Mouse (Mus musculus) mouse embryonic stem cell (cell line): ENCODE results near the gene Abcb6.

Source experiments
- in situ Hi-C, 2 experiments: fragments of 300-500 bp; cut with MboI; formaldehyde crosslinking; loops; 1 replicate in 1 of 2; 3 replicates in 1 of 2; pipeline ENCODE4 v1.14.3; 2019 to 2020; ENCODE audit warnings: low sequenced_read_pairs in 2 of 2, low pct_unique_long_range_greater_than_20kb in 1 of 2, mixed read lengths in 1 of 2; ENCODE audit not compliant: unreplicated experiment in 1 of 2

The Abcb6 gene

DNA sequence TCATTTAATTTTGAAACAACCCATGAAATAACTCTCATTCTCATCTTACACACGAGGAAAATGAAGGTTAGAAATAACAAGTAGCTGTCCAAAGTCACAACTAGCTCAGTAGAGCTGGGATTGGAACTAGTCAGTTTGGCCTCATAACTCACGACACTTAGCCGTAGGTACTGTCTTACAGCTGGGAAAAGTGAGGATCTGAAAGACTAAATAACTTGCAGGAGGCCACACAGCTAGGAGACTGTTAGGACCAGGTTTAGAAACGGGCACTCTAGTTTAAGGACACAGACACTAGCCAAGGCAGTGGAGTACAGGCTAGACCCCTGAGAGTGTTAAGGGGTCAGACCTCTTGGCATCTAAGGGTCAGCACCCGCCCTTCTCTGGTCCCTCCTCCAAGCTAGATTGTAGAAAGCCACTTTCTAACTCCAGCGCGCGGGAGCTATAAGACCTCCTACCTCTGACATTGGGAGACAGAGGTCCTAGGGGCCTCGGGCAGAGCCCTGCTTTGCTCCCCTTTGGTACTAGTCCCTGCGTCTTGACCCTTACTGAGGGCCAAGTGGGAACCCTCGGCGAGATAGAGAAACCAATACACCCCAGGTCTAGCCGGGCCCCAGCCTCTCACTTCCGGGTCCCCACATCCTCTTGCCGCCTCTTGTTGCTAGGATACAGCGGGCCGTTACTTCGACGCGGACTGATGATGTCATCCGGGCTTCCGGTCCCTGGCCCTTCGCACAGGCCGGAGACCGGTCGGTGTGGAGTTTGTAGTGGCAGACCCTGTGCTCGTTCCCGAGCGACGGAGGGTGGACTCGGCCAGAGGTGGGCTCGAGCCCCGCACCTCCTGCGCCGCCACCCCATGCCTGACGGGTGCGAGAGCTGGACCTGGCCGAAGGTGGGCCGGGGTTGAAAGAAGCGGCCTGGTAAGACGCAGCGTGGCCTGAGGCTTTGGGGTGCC is 30.2 kb upstream of the Abcb6 start, which contains the start of the genes Glb1l and Stk16:
Glb1l (minus strand) TSS at position 678 of the 952 bp plus-strand sequence.
Stk16 (plus strand) TSS at position 703 of the 952 bp plus-strand sequence.
- in situ Hi-C loops: no loop called here

GRCm38 (mm10) chr1:75208967-75209678 is 28.9 kb upstream of the Abcb6 start:
- in situ Hi-C loops: no loop called here

DNA sequence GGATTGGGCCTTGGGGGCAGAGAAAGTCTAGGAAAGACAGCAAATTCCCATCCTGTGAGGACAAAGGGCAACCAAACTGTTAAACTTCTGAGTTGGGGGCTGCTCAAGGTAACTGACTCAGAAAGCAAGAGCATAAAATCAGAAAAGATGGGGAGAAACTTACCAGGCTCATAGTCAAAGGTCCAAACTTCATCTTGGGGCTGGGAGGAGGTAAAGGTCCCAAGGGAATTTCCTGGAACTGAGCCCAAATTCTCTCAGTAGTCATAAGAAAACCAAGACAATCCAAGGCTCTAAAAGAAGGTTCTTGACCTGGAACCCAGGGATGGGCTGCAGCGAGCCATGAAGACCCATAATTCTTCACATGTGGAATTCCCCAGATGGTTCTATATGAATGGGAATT is 21.0 kb upstream of the Abcb6 start:
- in situ Hi-C loops: no loop called here

DNA sequence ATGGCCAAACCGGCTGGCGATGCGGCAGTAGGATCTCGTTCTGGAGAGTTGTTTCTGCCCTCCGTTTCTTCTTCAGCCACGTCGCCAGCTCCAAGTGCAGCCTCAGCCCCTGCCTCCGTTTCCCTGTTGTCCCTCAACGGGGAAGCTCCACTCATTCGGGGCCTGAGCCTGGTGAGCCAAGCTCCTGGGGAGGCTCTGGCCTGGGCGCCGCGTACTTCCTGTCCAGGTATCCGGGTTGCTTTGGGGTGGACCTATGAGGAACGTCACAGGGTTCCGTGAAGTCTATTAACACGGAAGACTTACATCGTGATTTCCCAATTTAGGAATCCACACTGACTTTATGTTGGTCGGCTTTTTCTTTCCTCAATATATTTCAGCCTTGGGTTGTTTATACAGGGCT is 12.3 kb upstream of the Abcb6 start:
- in situ Hi-C loops: no loop called here

DNA sequence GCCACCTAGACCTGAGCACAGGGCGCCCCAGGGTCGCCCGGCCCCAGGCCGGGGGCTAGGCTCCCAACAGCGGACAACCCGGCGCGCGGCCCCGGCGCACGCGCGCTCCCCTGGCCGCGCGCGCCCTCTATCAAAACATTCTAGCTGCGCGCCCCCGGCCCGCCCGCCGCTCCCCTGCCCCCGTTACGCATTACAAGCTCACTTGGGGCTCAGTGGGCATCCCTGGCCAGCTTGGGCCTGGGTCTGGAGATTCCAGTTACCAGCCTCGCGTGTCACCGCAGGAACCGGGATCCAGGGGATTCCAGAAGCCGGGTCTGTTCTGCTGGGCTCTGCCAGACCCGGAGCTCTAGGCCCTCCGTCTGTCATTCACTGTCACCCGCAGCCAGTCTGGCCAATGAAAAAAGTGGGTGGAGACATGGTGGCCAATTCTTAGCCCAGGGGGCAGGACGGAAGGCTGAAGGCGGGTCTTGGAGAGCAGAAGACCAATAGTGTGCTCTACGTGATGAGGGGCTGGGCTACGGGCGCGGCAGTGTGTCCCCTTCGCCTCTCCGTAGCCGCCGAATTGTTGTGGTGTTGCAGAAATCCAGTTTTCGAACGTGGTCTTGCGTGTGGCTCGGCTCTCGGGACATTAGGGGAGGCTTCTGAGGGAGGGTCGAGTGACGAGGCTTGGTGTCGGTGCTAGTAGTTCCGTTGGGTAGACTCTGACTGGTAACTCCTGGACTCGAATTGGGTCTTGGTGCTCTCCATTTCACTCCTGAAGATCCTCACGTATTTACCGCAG is 11.6 kb upstream of the Abcb6 start, which contains the start of the genes Ankzf1 and Atg9a:
Ankzf1 (plus strand) TSS at position 530 of the 781 bp plus-strand sequence.
Atg9a (minus strand) TSS at position 575 of the 781 bp plus-strand sequence.
- in situ Hi-C loops: no loop called here

DNA sequence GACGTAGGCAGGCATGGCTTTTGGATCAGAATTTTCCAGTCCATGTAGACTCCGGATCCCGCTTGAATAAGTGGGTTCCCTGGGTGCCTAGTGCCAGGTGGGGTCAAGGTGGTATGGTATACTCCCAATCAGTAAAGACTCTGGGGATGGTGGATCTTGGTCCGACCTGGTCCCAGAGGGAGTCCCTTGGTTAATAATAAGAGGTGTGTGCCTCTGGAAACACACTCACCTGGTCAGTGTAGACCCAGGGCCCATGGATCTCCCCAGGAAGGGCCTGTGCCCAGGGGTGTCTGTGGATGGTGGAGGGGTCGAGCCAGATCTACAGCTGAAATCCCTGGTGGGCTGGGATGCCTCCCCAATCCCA is 11.0 kb upstream of the Abcb6 start:
- in situ Hi-C loops: no loop called here

DNA sequence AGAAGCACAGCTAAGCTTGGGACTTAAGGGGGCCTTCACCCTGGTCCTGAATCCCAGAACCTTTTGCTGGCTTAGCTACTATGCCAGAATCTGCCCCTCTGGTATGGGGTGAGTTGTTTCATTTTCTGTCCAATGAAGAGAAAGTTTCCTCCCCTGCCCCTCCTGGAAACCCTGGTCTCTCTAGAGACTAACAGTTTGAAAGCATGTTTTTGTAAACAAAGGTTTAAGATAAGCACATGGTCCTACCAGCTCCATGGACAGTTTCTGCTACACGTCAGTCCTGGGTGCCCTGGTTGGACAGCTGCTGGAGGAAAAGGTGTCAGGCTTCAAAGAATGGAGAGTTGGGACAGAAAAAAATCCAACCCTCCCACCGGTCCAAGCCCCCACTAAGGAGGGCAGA is 10.4 kb upstream of the Abcb6 start:
- in situ Hi-C loops: no loop called here

GRCm38 (mm10) chr1:75187914-75188483 is 7.8 kb upstream of the Abcb6 start:
- in situ Hi-C loops: loop anchor here in 1 of 2 experiments (10.0 kb wide), 1 partner anchor 67 kb away; no protein-coding TSS in a partner anchor

- in situ Hi-C loops: loop anchor here in 1 of 2 experiments (10.0 kb wide), 1 partner anchor 68 kb away; no protein-coding TSS in a partner anchor
Observed at GRCm38 (mm10) chr1:75187126-75187525, 6.9 kb upstream of the Abcb6 start.

DNA sequence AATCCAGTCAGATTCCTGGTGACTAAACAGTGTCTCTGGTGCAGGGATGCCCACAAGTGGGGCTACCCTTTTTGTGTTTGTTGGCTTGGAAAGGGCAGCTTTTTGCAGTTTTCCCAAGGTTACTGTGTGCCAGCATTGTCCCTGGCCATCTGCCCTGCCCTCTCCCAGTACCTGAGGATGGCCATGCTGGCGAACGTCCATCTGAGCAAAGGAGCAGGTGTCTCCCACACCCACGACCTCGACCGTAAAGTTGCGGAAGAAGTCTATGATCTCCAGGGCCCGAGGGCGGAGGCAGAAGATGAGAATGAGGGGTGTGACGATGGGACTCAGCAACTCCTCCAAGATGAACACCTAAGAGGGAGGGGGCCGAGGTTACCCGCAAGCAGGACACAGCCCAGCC is 5.3 kb upstream of the Abcb6 start:
- in situ Hi-C loops: loop anchor here in 1 of 2 experiments (10.0 kb wide), 1 partner anchor 69 kb away; no protein-coding TSS in a partner anchor

GRCm38 (mm10) chr1:75182160-75182559 is 2.0 kb upstream of the Abcb6 start:
- in situ Hi-C loops: loop anchor here in 1 of 2 experiments (10.0 kb wide), 1 partner anchor 73 kb away; no protein-coding TSS in a partner anchor

DNA sequence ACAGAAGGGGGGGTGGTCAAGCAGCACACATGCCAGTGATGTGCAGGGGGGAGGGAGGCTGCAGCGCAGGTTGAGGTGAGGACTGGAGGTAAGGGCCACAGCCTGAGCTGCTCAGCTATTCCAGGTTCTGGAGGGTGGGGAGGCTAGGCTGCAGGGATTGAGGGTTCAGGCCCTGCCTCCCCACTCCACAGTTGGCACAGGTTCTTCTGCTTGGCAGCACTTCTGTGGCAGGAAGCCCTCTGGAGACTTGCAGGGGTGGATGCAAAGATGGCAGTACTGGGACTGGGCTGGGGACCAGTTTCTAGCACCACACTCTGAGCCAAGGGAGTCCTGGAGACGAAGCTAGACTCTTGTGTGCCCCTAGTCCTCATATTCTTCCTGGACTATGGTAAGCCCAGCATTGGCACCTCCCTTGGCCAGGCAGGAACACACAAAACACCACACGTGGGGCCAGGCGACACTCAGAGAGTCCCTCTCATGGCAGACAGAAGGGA is 1.2 kb upstream of the Abcb6 start:
- in situ Hi-C loops: loop anchor here in 1 of 2 experiments (10.0 kb wide), 1 partner anchor 73 kb away; no protein-coding TSS in a partner anchor

DNA sequence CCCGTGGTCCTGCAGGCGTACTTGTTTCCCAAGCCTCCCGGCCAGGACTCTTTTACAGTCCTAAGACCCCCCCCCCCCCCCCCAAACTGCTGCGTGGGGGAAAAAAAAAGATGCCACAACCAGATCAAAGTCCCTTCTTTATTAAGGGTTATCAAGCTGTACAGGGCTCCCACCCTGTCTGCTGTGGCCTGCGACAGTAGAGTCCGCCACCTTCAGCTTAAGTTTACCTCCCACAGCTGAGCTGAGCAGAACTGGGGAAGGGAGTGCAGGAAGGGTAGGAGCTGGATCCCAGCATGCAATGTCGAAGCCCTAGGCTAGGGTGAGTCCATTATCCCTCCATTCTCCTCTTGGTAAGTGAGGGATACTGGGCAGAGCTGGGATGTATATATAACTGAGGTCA is 549 bp upstream of the Abcb6 start:
- in situ Hi-C loops: loop anchor here in 1 of 2 experiments (10.0 kb wide), 1 partner anchor 74 kb away; no protein-coding TSS in a partner anchor

GRCm38 (mm10) chr1:75179334-75180104 is 673 bp downstream of the Abcb6 start:
- in situ Hi-C loops: loop anchor here in 1 of 2 experiments (10.0 kb wide), 1 partner anchor 75 kb away; no protein-coding TSS in a partner anchor

- in situ Hi-C loops: no loop called here
Observed at GRCm38 (mm10) chr1:75168472-75169464, 11.4 kb downstream of the Abcb6 start, which contains the start of gene Zfand2b. TSS of gene Zfand2b (plus strand) at chr1:75168646.

DNA sequence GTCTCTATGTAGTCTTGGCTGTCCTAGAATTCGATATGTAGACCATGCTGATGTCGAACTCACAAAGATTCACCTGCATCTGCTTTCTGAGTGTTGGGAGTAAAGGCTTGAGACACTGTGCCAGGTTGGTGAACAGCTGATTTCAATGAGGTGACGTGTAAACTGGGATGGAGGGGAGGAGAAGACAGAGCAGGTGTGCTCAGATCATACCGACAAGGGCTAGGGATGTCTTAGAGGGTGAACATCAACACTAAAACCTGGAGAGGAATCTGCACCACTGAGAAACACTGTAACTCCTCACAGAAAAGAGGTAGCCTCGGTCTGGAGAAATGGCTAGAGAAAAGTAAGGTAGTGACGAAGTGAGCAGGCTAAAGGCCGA is 12.1 kb downstream of the Abcb6 start:
- in situ Hi-C loops: no loop called here
